ENCODE assay signal across 16 mouse cellular contexts in genomic region chr4:154222773-154223172, GRCm38 (mm10). TPM values are rescaled to one million over a fixed set of nuclear protein-coding genes. Genes with fewer than 3 reads are reported as not detected.
DNase-seq lines count a peak whose midpoint lies in the region; ATAC-seq lines count a peak whose summit lies in the region.
"Had no signal": no experiment of that assay in that cellular context is flagged by ENCODE, and none has a peak within 500 bp of the region (broad histone marks: within the 10 kb centered on the region; RNA-seq: fewer than 3 reads in every experiment).

No protein-coding gene starts in this region.

- intact Hi-C loops in heart, postnatal 14 days (cut with DNase I) = no loop called here

- H3K4me3 ChIP-seq in forebrain, embryonic 10.5 days = no peak overlapping the region
- H3K4me3 ChIP-seq in forebrain, embryonic 13.5 days = no peak overlapping the region
- H3K4me3 ChIP-seq in heart, embryonic 10.5 days = no peak overlapping the region
- no peak overlapping the region for H3K4me3 ChIP-seq in intestine, embryonic 15.5 days (replicated peaks)
- H3K4me3 ChIP-seq: erythroblast, embryonic 14.5 days; hindbrain, embryonic 13.5 days; limb, embryonic 15.5 days had no signal

- H3K4me1 ChIP-seq in forebrain, embryonic 10.5 days = peaks cover 38% of the 10 kb centered on the region
- H3K4me1 ChIP-seq in forebrain, embryonic 13.5 days = peaks cover 16% of the 10 kb centered on the region
- peaks cover 65% of the 10 kb centered on the region for H3K4me1 ChIP-seq in heart, embryonic 10.5 days
- peaks cover 17% of the 10 kb centered on the region for H3K4me1 ChIP-seq in intestine, embryonic 15.5 days (replicated peaks)

- no peaks in the 10 kb centered on the region for H3K27me3 ChIP-seq in forebrain, embryonic 10.5 days (ENCODE audit: poor library complexity, severe bottlenecking)
- H3K27me3 ChIP-seq in forebrain, embryonic 13.5 days = no peaks in the 10 kb centered on the region
- peaks cover 40% of the 10 kb centered on the region; the same call in 1 of the 2 replicates for H3K27me3 ChIP-seq in heart, embryonic 10.5 days (ENCODE audit: insufficient read depth, poor library complexity, severe bottlenecking)
- H3K27me3 ChIP-seq in intestine, embryonic 15.5 days (replicated peaks) = no peaks in the 10 kb centered on the region
- H3K27me3 ChIP-seq: hindbrain, embryonic 13.5 days; limb, embryonic 15.5 days had no signal

- H3K9ac ChIP-seq in forebrain, embryonic 13.5 days = no peak overlapping the region
- no peak overlapping the region for H3K9ac ChIP-seq in intestine, embryonic 15.5 days
- H3K9ac ChIP-seq: forebrain, postnatal 0 days; hindbrain, embryonic 13.5 days; limb, embryonic 15.5 days had no signal

- 0 out of 2 replicates have a peak overlapping the region, but pooled peaks have one; percentile 4 for H3K27ac ChIP-seq in forebrain, embryonic 10.5 days
- no peak overlapping the region for H3K27ac ChIP-seq in forebrain, embryonic 13.5 days
- H3K27ac ChIP-seq in heart, embryonic 10.5 days = peak overlapping the region; percentile 18; the same call in 1 of the 2 replicates
- no peak overlapping the region for H3K27ac ChIP-seq in intestine, embryonic 15.5 days
- H3K27ac ChIP-seq: hindbrain, embryonic 13.5 days had no signal

- no peak overlapping the region for H3K4me2 ChIP-seq in forebrain, embryonic 13.5 days
- H3K4me2 ChIP-seq in intestine, embryonic 15.5 days (replicated peaks) = no peak overlapping the region
- H3K4me2 ChIP-seq: hindbrain, embryonic 13.5 days; limb, embryonic 15.5 days had no signal

- 0 out of 2 replicates have a peak, but pooled peaks cover 5% of the 10 kb centered on the region for H3K36me3 ChIP-seq in forebrain, embryonic 10.5 days (replicated peaks)
- H3K36me3 ChIP-seq in forebrain, embryonic 13.5 days (ENCODE audit: poor library complexity, severe bottlenecking) = no peaks in the 10 kb centered on the region
- no peaks in the 10 kb centered on the region for H3K36me3 ChIP-seq in heart, embryonic 10.5 days
- no peaks in the 10 kb centered on the region for H3K36me3 ChIP-seq in intestine, embryonic 15.5 days
- H3K36me3 ChIP-seq: hindbrain, embryonic 13.5 days; limb, embryonic 15.5 days had no signal

- whole genome bisulfite sequencing in forebrain, embryonic 10.5 days = 81% methylated on average over 6 of the region's 6 CpGs
- 83% methylated on average over 6 of the region's 6 CpGs for WGBS in forebrain, embryonic 13.5 days
- WGBS in heart, embryonic 10.5 days = 65% methylated on average over 6 of the region's 6 CpGs
- 67% methylated on average over 6 of the region's 6 CpGs for WGBS in intestine, embryonic 15.5 days

- H3K9me3 ChIP-seq in forebrain, embryonic 10.5 days = no peaks in the 10 kb centered on the region
- no peaks in the 10 kb centered on the region for H3K9me3 ChIP-seq in forebrain, embryonic 13.5 days (replicated peaks)
- no peaks in the 10 kb centered on the region for H3K9me3 ChIP-seq in heart, embryonic 10.5 days
- no peaks in the 10 kb centered on the region for H3K9me3 ChIP-seq in intestine, embryonic 15.5 days
- H3K9me3 ChIP-seq: hindbrain, embryonic 13.5 days; limb, embryonic 15.5 days had no signal

- no peak for ATAC-seq in forebrain, embryonic 13.5 days
- no peak for ATAC-seq in intestine, embryonic 15.5 days
- ATAC-seq: CD4-positive, CD25-positive, alpha-beta regulatory T cell, adult 4 months; forebrain, postnatal 0 days had no signal

- no peak for DNase-seq in forebrain, embryonic 10.5 days (ENCODE audit: extremely low spot score, low spot score)
- peak; percentile 45 for DNase-seq in kidney, postnatal 14 days
- no peak for DNase-seq in kidney, adult 9 months
- DNase-seq in heart, embryonic 10.5 days (ENCODE audit: low spot score) = no peak
- peak; percentile 71 to 82 for DNase-seq in heart, postnatal 14 days
- DNase-seq: forebrain, postnatal 0 days; lung, adult 2 months; midbrain, embryonic 14.5 days; right cerebral cortex, adult 18-20 months; thymus, adult 2 months had no signal

RNA-seq across cellular contexts. Expression of gene Megf6, which starts 52.2 kb away (rescaled TPM):
- 26.4 and 28.0 TPM in 2 replicates for polyA plus RNA-seq in forebrain, embryonic 10.5 days (2016; fragmentation: Nextera tagmentation; extraction: Ambion mirVana)
- polyA plus RNA-seq in forebrain, embryonic 13.5 days (2015; fragmentation: Nextera tagmentation; extraction: Ambion mirVana) = 5.8 and 8.1 TPM in 2 replicates
- polyA plus RNA-seq in heart, embryonic 10.5 days (2016; fragmentation: Nextera tagmentation; extraction: Ambion mirVana) = 8.7 and 13.5 TPM in 2 replicates
- total RNA-seq in heart, postnatal 14 days (2021) = 10 to 100 TPM; 18.2 to 20.6 TPM
- 13.1 and 14.2 TPM in 2 replicates for polyA plus RNA-seq in intestine, embryonic 15.5 days (2015; fragmentation: Nextera tagmentation; extraction: Ambion mirVana)
- polyA plus RNA-seq: CD4-positive, CD25-positive, alpha-beta regulatory T cell, adult 4 months had no signal

Comparison
In these comparisons a context has a peak if more than half of its experiments do, and no peak if none do; other contexts are left out.
1. DNase-seq: peak in kidney, postnatal 14 days (single experiment) and heart, postnatal 14 days (2 of 2); none in forebrain, embryonic 10.5 days (single experiment), kidney, adult 9 months (single experiment) and heart, embryonic 10.5 days (single experiment).
2. H3K27ac ChIP-seq: peak in forebrain, embryonic 10.5 days (single experiment) and heart, embryonic 10.5 days (single experiment); none in forebrain, embryonic 13.5 days (single experiment) and intestine, embryonic 15.5 days (single experiment).